Mouse (Mus musculus) cortical plate, adult 2 months (tissue): ENCODE measurements at regions not wholly inside any gene's neighbourhood (a gene's known extent, or its start where the extent isn't known, plus 50 kb on each side); places are given as distances from the start of the nearest gene placed in this dataset.

Experiments
- CTCF ChIP-seq: fragments of 200-500 bp; IDR thresholded peaks from 2 replicates; pipeline ENCODE4 v1.5.1; 2011; ENCODE audit warnings: mild to moderate bottlenecking, control low read depth, low read length; ENCODE audit not compliant: insufficient read depth; ENCODE audit errors: extremely low read depth
- POLR2A ChIP-seq: fragments of 200-500 bp; IDR thresholded peaks from 2 replicates; pipeline ENCODE4 v1.6.1; 2011; ENCODE audit warnings: mild to moderate bottlenecking, low read length, control low read depth; ENCODE audit not compliant: insufficient read depth; ENCODE audit errors: extremely low read depth

DNA sequence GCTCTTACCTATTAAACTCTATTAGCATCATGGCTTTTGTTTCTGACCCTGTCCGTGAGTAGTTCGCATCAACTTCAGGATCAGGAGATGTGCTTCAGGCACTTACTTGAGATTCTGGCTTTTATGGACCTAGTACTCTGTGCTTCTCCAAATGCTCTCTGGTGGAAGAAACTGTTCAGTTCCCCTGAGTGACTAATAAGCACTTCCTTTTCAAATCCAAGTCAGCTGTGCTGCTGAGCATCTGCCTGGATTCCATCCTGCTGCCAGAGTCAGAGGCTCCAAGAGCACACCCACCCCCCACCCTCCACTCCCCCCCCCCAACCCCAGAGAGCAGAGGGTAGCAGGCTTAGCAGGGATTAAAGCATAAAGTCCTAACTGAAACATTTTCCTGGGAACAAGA lies 52.3 kb upstream of the Lama4 start:
- no peak for TF ChIP-seq CTCF
- TF ChIP-seq POLR2A = no peak
